Mouse (Mus musculus): ENCODE measurements around the gene Map3k5. TPM values are rescaled to one million over a fixed set of nuclear protein-coding genes. Genes with fewer than 3 reads are reported as not detected.

The Map3k5 gene
- polyA plus RNA-seq, 1 experiment = 9.5 TPM

DNA sequence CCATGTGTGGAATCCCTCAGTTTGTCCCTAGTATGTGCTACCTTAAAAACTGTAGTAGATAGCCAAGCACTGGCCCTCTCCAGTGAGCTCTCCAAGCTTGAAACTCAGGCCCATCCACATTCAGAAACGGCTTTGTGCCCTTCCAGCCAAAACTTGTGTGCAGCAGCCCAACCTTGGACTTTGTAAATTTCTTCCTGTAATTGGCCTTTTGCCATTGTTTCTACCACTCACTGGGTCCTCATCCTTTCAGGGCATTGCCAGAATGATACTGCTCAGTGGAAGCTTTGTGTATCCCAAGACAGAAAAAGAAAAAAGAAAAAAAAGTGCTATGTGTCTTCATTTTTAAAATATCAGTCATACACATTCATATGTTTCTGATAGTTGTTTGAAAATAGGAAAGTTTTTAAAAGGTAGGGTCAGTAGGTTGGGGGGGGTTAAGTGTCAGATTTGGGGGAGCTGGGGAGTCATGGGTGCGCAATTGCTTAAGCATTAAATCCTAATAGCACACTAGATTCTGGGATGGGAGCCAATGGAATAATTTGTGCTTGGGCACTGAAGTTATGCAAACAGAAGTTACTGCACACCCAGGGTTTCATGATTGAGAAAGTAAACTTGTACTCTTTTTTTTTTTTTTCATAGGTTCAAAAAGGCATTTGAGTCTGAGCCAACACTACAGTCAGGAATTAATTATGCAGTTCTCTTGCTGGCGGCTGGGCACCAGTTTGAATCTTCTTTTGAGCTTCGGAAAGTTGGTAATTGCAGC is 111.6 kb downstream of the Map3k5 start:
- Histone ChIP-seq H3K4me3 (replicated peaks; ENCODE audit: extremely low read depth, low read depth, low read length) (no peak overlapping the region), H3K4me1 (ENCODE audit: control insufficient read depth, insufficient read depth, low read length) (no peaks in the 10 kb centered on the region)
- WGBS = 32% methylated on average over 4 of the region's 4 CpGs
- no peak for TF ChIP-seq POLR2A (IDR thresholded peaks at IDR 0.05; ENCODE audit: borderline replicate concordance, extremely low read depth, low read depth, low read length)
- no peak for DNase-seq

DNA sequence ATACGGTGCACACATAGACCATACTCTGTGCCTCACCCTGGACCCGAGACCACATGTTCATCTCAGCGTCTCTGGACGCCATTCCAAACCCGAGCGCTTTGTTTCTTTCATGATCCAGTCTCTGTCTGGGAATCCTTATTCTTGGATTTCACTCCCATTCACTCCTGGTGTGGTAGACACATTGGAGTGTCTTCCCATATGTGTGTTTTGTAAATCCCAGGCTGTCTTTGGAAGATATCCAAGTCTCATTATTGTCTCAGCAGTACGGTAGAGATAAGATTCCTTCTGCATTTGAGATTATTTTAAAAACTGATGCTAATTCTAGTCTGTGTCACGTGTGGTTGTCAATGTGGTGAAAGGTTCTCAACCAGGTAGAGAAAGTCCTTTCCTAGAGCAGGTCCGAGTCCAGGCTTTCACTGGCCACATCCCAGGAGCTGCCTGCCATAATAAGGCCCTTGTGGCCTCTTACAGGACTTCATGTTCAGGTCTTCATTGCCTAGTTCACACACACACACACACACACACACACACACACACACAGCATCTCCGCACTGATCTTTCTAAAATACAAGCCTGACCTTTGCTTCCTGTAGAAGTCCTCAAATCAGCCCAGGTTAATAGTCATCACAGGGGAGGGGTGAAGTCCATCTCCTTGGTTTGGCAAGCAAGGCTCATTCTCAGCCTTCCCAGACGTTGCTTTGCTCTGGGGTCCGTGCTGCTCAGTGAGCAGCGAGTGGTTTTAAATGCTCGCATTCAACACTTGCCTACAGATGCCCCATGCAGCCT is 122.8 kb downstream of the Map3k5 start:
- no peak for TF ChIP-seq CTCF (IDR thresholded peaks at IDR 0.05; ENCODE audit: insufficient read depth, low read length)
- TF ChIP-seq POLR2A (IDR thresholded peaks at IDR 0.05; ENCODE audit: borderline replicate concordance, extremely low read depth, low read depth, low read length) = no peak
- H3K4me1 ChIP-seq (ENCODE audit: control insufficient read depth, insufficient read depth, low read length) = no peaks in the 10 kb centered on the region
- WGBS = 85% methylated on average over 14 of the region's 14 CpGs
- H3K4me3 ChIP-seq (replicated peaks; ENCODE audit: extremely low read depth, low read depth, low read length) = no peak overlapping the region
- no peak for DNase-seq

GRCm38 (mm10) chr10:20058031-20058430 is 123.8 kb downstream of the Map3k5 start:
- 84% methylated on average over 10 of the region's 10 CpGs for WGBS
- DNase-seq = no peak
- TF ChIP-seq CTCF (IDR thresholded peaks at IDR 0.05; ENCODE audit: insufficient read depth, low read length) (no peak), POLR2A (IDR thresholded peaks at IDR 0.05; ENCODE audit: borderline replicate concordance, extremely low read depth, low read depth, low read length) (no peak)
- no peak overlapping the region for H3K4me3 ChIP-seq (replicated peaks; ENCODE audit: extremely low read depth, low read depth, low read length)
- no peaks in the 10 kb centered on the region for H3K4me1 ChIP-seq (ENCODE audit: control insufficient read depth, insufficient read depth, low read length)

DNA sequence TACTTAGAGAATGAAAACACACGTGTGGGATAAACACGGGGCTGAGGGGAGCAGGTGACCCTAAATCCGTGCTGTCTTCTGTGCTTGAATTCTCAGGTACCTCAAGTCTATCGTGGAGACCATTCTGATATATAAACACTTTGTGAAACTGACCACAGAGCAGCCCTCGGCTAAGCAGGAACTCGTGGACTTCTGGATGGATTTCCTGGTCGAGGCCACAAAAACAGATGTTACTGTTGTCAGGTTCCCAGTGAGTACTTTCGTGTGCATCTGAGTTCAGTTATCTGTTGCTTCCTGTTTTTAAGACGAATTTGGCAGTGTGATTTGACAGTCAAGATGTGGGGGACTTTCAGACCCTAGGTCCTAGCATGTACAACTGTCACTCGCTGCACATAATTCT is 124.6 kb downstream of the Map3k5 start:
- Histone ChIP-seq H3K4me1 (ENCODE audit: control insufficient read depth, insufficient read depth, low read length) (no peaks in the 10 kb centered on the region), H3K4me3 (replicated peaks; ENCODE audit: extremely low read depth, low read depth, low read length) (no peak overlapping the region)
- no peak for DNase-seq
- no peak for TF ChIP-seq POLR2A (IDR thresholded peaks at IDR 0.05; ENCODE audit: borderline replicate concordance, extremely low read depth, low read depth, low read length)
- TF ChIP-seq CTCF (IDR thresholded peaks at IDR 0.05; ENCODE audit: insufficient read depth, low read length) = no peak
- 50% methylated on average over 10 of the region's 10 CpGs for WGBS

DNA sequence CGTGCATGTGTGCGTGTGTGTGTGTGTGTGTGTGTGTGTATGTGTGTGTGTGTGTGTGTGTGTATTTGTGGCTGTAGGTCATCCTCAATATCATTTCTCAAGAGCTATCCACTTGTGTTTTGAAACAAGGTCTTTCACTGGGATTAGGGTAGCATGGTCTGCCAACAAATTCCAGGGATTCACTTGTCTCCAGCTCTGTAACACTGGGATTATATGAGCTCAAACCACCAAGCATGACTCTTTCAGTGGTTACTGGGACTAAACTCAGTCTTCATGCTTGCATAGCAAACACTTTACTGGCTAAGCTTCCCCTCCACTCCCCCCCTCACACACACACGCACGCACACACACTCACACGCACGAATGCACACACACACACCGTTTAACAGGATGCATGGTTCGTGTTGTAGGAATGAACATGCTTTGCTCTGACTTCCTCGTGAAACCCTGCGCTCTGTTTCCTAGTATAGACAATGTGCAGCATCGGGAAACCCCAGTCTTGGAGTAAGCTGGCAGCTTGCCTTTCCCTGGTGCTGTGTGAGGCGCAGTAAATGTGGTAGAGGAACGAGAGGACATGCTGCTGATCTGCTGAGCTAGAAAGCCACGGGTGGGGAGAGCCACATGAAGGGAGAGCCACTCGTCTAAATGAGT is 126.2 kb downstream of the Map3k5 start:
- H3K4me1 ChIP-seq (ENCODE audit: control insufficient read depth, insufficient read depth, low read length) = peaks cover 2% of the 10 kb centered on the region; the same call in 1 of the 2 replicates
- DNase-seq = no peak
- TF ChIP-seq CTCF (IDR thresholded peaks at IDR 0.05; ENCODE audit: insufficient read depth, low read length) = no peak
- no peak for TF ChIP-seq POLR2A (IDR thresholded peaks at IDR 0.05; ENCODE audit: borderline replicate concordance, extremely low read depth, low read depth, low read length)
- WGBS = 54% methylated on average over 15 of the region's 15 CpGs
- no peak overlapping the region for H3K4me3 ChIP-seq (replicated peaks; ENCODE audit: extremely low read depth, low read depth, low read length)

DNA sequence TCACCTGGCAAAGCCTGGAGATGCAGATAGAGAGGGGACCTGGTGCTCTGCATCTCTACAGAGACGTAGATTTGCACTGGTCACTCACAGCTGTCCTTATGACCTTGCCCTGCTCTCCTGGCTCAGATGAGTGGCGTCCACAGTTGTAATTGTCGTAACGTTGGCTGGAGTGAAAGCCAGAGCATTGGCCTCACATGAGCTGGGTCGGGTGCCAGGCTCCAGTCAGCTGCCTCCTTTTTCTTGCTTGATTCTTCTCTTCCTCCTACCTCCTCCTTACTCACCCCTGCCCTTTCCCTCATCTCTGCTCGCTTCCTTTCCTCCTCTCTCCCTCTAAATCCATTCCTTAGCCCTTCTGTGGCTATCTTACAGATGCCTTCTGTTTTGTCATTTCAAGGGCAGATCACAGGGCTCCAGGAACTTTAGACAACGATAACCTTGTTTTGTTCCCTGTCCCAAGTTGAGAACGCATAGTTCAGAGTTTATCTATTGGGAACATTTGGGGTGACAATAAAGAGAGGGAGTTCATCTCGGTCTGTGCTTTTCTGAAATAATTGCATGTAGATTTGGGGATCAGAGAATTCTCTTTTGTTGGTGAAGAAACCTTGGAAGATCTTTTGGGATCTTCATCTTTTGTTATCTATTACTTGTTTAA is 130.4 kb downstream of the Map3k5 start:
- TF ChIP-seq POLR2A (IDR thresholded peaks at IDR 0.05; ENCODE audit: borderline replicate concordance, extremely low read depth, low read depth, low read length) (no peak), CTCF (IDR thresholded peaks at IDR 0.05; ENCODE audit: insufficient read depth, low read length) (no peak)
- 72% methylated on average over 9 of the region's 9 CpGs for WGBS
- DNase-seq = no peak

GRCm38 (mm10) chr10:20066069-20066665 is 131.9 kb downstream of the Map3k5 start:
- TF ChIP-seq CTCF (IDR thresholded peaks at IDR 0.05; ENCODE audit: insufficient read depth, low read length) (no peak), POLR2A (IDR thresholded peaks at IDR 0.05; ENCODE audit: borderline replicate concordance, extremely low read depth, low read depth, low read length) (no peak)
- WGBS = 98% methylated on average over 1 of the region's 1 CpGs
- Histone ChIP-seq H3K4me3 (replicated peaks; ENCODE audit: extremely low read depth, low read depth, low read length) (no peak overlapping the region), H3K4me1 (ENCODE audit: control insufficient read depth, insufficient read depth, low read length) (peaks cover 2% of the 10 kb centered on the region; the same call in 1 of the 2 replicates)
- DNase-seq = no peak

More for the DNA sequence above, 130.4 kb downstream of the Map3k5 start:
- H3K4me3 ChIP-seq (replicated peaks; ENCODE audit: extremely low read depth, low read depth, low read length) = no peak overlapping the region
- peaks cover 2% of the 10 kb centered on the region; the same call in 1 of the 2 replicates for H3K4me1 ChIP-seq (ENCODE audit: control insufficient read depth, insufficient read depth, low read length)

- H3K4me1 ChIP-seq (ENCODE audit: control insufficient read depth, insufficient read depth, low read length) = peaks cover 2% of the 10 kb centered on the region
- no peak for DNase-seq
- no peak overlapping the region for H3K4me3 ChIP-seq (replicated peaks; ENCODE audit: extremely low read depth, low read depth, low read length)
- TF ChIP-seq CTCF (IDR thresholded peaks at IDR 0.05; ENCODE audit: insufficient read depth, low read length) = no peak
- TF ChIP-seq POLR2A (IDR thresholded peaks at IDR 0.05; ENCODE audit: borderline replicate concordance, extremely low read depth, low read depth, low read length) = no peak
- 87% methylated on average over 11 of the region's 11 CpGs for WGBS
Measured at GRCm38 (mm10) chr10:20069771-20070460, 135.6 kb downstream of the Map3k5 start.

All from lung, adult 2 months (tissue).